Mouse (Mus musculus) cortical plate, adult 2 months (tissue): ENCODE results near the gene Ipo11.

Experiments used
- CTCF ChIP-seq: fragments of 200-500 bp; IDR thresholded peaks from 2 replicates; pipeline ENCODE4 v1.5.1; 2011; ENCODE audit warnings: mild to moderate bottlenecking, control low read depth, low read length; ENCODE audit not compliant: insufficient read depth; ENCODE audit errors: extremely low read depth
- POLR2A ChIP-seq: fragments of 200-500 bp; IDR thresholded peaks from 2 replicates; pipeline ENCODE4 v1.6.1; 2011; ENCODE audit warnings: mild to moderate bottlenecking, low read length, control low read depth; ENCODE audit not compliant: insufficient read depth; ENCODE audit errors: extremely low read depth

- TF ChIP-seq CTCF (no peak), POLR2A (no peak)
These were observed 131.6 kb downstream of the Ipo11 start for GRCm38 (mm10) chr13:106805146-106805545.
